9 mouse cellular contexts compared by ENCODE assay signal in the genomic region with DNA sequence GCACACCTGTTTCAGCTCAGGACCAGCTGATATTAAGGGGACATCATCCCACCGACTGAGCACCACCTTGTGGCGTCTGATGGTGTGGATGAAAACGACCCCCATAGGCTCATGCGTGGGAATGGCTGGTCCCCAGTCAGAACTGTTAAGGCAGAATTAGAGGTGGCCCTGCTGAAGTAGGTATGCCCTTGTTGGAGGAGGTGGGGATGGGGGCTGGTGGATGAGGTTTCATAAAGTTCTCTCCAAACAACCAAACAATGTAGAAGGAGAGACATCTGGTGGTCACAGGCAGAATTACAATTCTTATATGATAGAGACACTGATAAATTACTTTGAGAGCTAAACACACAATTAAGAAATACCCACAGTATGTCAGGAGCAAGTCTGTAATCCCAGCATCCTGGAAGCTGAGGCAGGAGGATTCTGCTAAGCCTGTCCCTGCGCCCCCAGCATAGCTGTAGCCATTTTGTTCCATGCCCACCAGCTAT. TPM values are rescaled to one million over a fixed set of nuclear protein-coding genes. Genes with fewer than 3 reads are reported as not detected.
DNase-seq lines count a peak whose midpoint lies in the region; ATAC-seq and TF ChIP-seq lines count a peak whose summit lies in the region.
"Had no signal": no experiment of that assay in that cellular context is flagged by ENCODE, and none has a peak within 500 bp of the region (broad histone marks: within the 10 kb centered on the region; RNA-seq: fewer than 3 reads in every experiment).

No protein-coding gene starts in this region.

- TF ChIP-seq POLR2A in CH12.LX (IDR thresholded peaks at IDR 0.05; ENCODE audit: low read depth, low read length), result no peak

- H3K4me2 ChIP-seq in CH12.LX (ENCODE audit: insufficient read depth, low read depth, poor library complexity, severe bottlenecking), result no peak overlapping the region
- H3K4me2 ChIP-seq in neural tube, embryonic 15.5 days, result peak overlapping the region; percentile 24

- no peak overlapping the region for H3K27ac ChIP-seq in CH12.LX (ENCODE audit: insufficient read depth, low read depth)
- H3K27ac ChIP-seq in neural tube, embryonic 15.5 days (replicated peaks), result no peak overlapping the region
- H3K27ac ChIP-seq: macrophage had no signal

- in situ Hi-C loops in CH12.LX (cut with MboI; ENCODE audit: low pct_ligation_motif_present, low pct_unique_long_range_greater_than_20kb, low sequenced_read_pairs), result no loop called here

- peaks cover 69 to 92% of the 10 kb centered on the region in 2 experiments for H3K36me3 ChIP-seq in CH12.LX (replicated peaks in 1 of 2; ENCODE audit: control insufficient read depth in 1 of 2, insufficient read depth in 1 of 2, low read length in 1 of 2)
- H3K36me3 ChIP-seq in neural tube, embryonic 15.5 days, result no peaks in the 10 kb centered on the region

- ATAC-seq in neural tube, embryonic 15.5 days (ENCODE audit: low FRiP score), result peak; percentile 78

- no peaks in the 10 kb centered on the region for H3K4me1 ChIP-seq in CH12.LX (ENCODE audit: control insufficient read depth in 1 of 2, insufficient read depth in 2 of 2)
- H3K4me1 ChIP-seq in neural tube, embryonic 15.5 days, result peaks cover 13% of the 10 kb centered on the region

- WGBS in neural tube, embryonic 15.5 days, result 66% methylated on average over 5 of the region's 5 CpGs

- TF ChIP-seq CTCF in CH12.LX (conservative IDR thresholded peaks at IDR 0.05 in 1 of 2, IDR thresholded peaks at IDR 0.05 in 1 of 2; ENCODE audit: low read depth in 2 of 2, low read length in 2 of 2), result peak; percentile 43 to 79; a peak in 3 of 4 replicates

- no peak overlapping the region for H3K4me3 ChIP-seq in CH12.LX (replicated peaks in 1 of 3; ENCODE audit: low read depth in 2 of 3, low read length in 2 of 3, poor library complexity in 1 of 3)
- H3K4me3 ChIP-seq in neural tube, embryonic 15.5 days (replicated peaks), result no peak overlapping the region

- no peak overlapping the region for H3K9ac ChIP-seq in CH12.LX (ENCODE audit: insufficient read depth, low read depth)
- no peak overlapping the region for H3K9ac ChIP-seq in neural tube, embryonic 15.5 days (replicated peaks)

- no peaks in the 10 kb centered on the region for H3K27me3 ChIP-seq in CH12.LX (replicated peaks)
- no peaks in the 10 kb centered on the region for H3K27me3 ChIP-seq in neural tube, embryonic 15.5 days (replicated peaks)

- TF ChIP-seq EP300 in CH12.LX (IDR thresholded peaks at IDR 0.05; ENCODE audit: low read length), result no peak

- peak; percentile 62 for DNase-seq in layer of hippocampus, adult 11-12 months (ENCODE audit: low spot score)
- no peak for DNase-seq in layer of hippocampus, postnatal 25 days (ENCODE audit: extremely low spot score in 1 of 2, low spot score in 1 of 2)
- DNase-seq in CH12.LX (ENCODE audit: extremely low read depth), result peak; percentile 47
- DNase-seq in c-Kit-positive CD71-positive TER-119-negative erythroid progenitor cells, embryonic 14.5 days (ENCODE audit: low read depth), result peak; percentile 60
- peak; percentile 10 to 26 for DNase-seq in heart, postnatal 36 days
- peak; percentile 35 to 47 for DNase-seq in left cerebral cortex, postnatal 25 days (ENCODE audit: low spot score in 2 of 2)
- DNase-seq in frontal cortex, postnatal 10 days (ENCODE audit: low spot score in 2 of 2), result no peak

- dilution Hi-C loops in CH12.LX (cut with MboI; ENCODE audit: extremely low pct_ligation_motif_present, extremely low pct_unique_long_range_greater_than_20kb, low sequenced_read_pairs), result no loop called here

- H3K79me2 ChIP-seq in CH12.LX (replicated peaks; ENCODE audit: control insufficient read depth, extremely low read depth, insufficient read depth, poor library complexity, severe bottlenecking), result no peaks in the 10 kb centered on the region

- H3K9me3 ChIP-seq in CH12.LX (replicated peaks; ENCODE audit: low read length), result no peaks in the 10 kb centered on the region
- H3K9me3 ChIP-seq in neural tube, embryonic 15.5 days (replicated peaks), result no peaks in the 10 kb centered on the region

- intact Hi-C loops in heart, postnatal 36 days (cut with DNase I), result loop anchor here (1.0 to 2.0 kb wide), 2 partner anchors 62 to 119 kb away; partner anchors contain the start of genes Socs4 and Wdhd1
- intact Hi-C loops in left cerebral cortex, postnatal 25 days (cut with DNase I), result no loop called here

- TF ChIP-seq RAD21 in CH12.LX (IDR thresholded peaks at IDR 0.05; ENCODE audit: low read depth, low read length), result peak; percentile 73

TF ChIP-seq in CH12.LX, 34 proteins besides CTCF, POLR2A, EP300 and RAD21:
- no peak for TF ChIP-seq POLR2AphosphoS2 (IDR thresholded peaks at IDR 0.05; ENCODE audit: low read depth, low read length)
- peak; percentile 75 for TF ChIP-seq SMC3 (IDR thresholded peaks at IDR 0.05; ENCODE audit: low read depth, low read length)

RNA-seq across cellular contexts. Expression of gene Dlgap5, which starts 22.0 kb away (rescaled TPM):
- under 1 TPM; 0.34 to 0.61 TPM for total RNA-seq in layer of hippocampus, postnatal 25 days (2021)
- total RNA-seq in CH12.LX (2012; rRNA removed), result 48.9 and 50.8 TPM in 2 replicates
- 53.5 and 59.9 TPM in 2 replicates for total RNA-seq in CH12.LX (2014; rRNA removed)
- 57.0 and 62.9 TPM in 2 replicates for polyA plus RNA-seq in CH12.LX (2012; ENCODE audit: insufficient read length, low read depth)
- total RNA-seq in heart, postnatal 36 days (2021), result under 1 TPM; 0.86 to 0.87 TPM
- total RNA-seq in left cerebral cortex, postnatal 25 days (2021), result under 1 TPM in 1 of 2 experiments, not detected in 1; 0.25 TPM
- polyA plus RNA-seq in neural tube, embryonic 15.5 days (2015; fragmentation: Nextera tagmentation; extraction: Ambion mirVana), result 4.4 and 15.3 TPM in 2 replicates

RNA-seq across cellular contexts. Expression of gene Lgals3, which starts 28.7 kb away (rescaled TPM):
- total RNA-seq in layer of hippocampus, postnatal 25 days (2021), result 1 to 10 TPM in 1 of 2 experiments, under 1 TPM in 1; 0.91 to 1.3 TPM
- 1.3 and 1.8 TPM in 2 replicates for total RNA-seq in CH12.LX (2012; rRNA removed)
- not detected in 2 replicates for total RNA-seq in CH12.LX (2014; rRNA removed)
- polyA plus RNA-seq in CH12.LX (2012; ENCODE audit: insufficient read length, low read depth), result 0.29 and 0.30 TPM in 2 replicates
- total RNA-seq in heart, postnatal 36 days (2021), result 1 to 10 TPM; 3.8 to 5.0 TPM
- 1 to 10 TPM in 1 of 2 experiments, not detected in 1; 2.4 TPM for total RNA-seq in left cerebral cortex, postnatal 25 days (2021)
- polyA plus RNA-seq in neural tube, embryonic 15.5 days (2015; fragmentation: Nextera tagmentation; extraction: Ambion mirVana), result 5.0 and 9.7 TPM in 2 replicates

RNA-seq across cellular contexts. Expression of gene Fbxo34, which starts 54.0 kb away (rescaled TPM):
- total RNA-seq in layer of hippocampus, postnatal 25 days (2021), result 10 to 100 TPM; 86.2 to 90.9 TPM
- total RNA-seq in CH12.LX (2012; rRNA removed), result 11.9 and 12.8 TPM in 2 replicates
- 11.1 and 11.6 TPM in 2 replicates for total RNA-seq in CH12.LX (2014; rRNA removed)
- polyA plus RNA-seq in CH12.LX (2012; ENCODE audit: insufficient read length, low read depth), result 24.7 and 25.9 TPM in 2 replicates
- total RNA-seq in heart, postnatal 36 days (2021), result 10 to 100 TPM; 11.4 to 14.0 TPM
- total RNA-seq in left cerebral cortex, postnatal 25 days (2021), result 100 to 1,000 TPM in 1 of 2 experiments, 10 to 100 TPM in 1; 97.0 to 104 TPM
- 30.9 and 32.3 TPM in 2 replicates for polyA plus RNA-seq in neural tube, embryonic 15.5 days (2015; fragmentation: Nextera tagmentation; extraction: Ambion mirVana)

Comparison
In these comparisons a context has a peak if more than half of its experiments do, and no peak if none do; other contexts are left out.
1. DNase-seq: peak in layer of hippocampus, adult 11-12 months (single experiment), CH12.LX (single experiment), c-Kit-positive CD71-positive TER-119-negative erythroid progenitor cells, embryonic 14.5 days (single experiment), heart, postnatal 36 days (2 of 2) and left cerebral cortex, postnatal 25 days (2 of 2); none in layer of hippocampus, postnatal 25 days (0 of 2) and frontal cortex, postnatal 10 days (0 of 2).
2. RNA of gene Dlgap5, which starts 22.0 kb away (total RNA-seq): 48.9 to 59.9 TPM in CH12.LX; 0.86 to 0.87 TPM in heart, postnatal 36 days, 0.34 to 0.61 TPM in layer of hippocampus, postnatal 25 days and 0.25 TPM in left cerebral cortex, postnatal 25 days; every median in the first group is over 10 times any median in the second.
3. RNA of gene Fbxo34, which starts 54.0 kb away (total RNA-seq): 97.0 to 104 TPM in left cerebral cortex, postnatal 25 days and 86.2 to 90.9 TPM in layer of hippocampus, postnatal 25 days; 11.4 to 14.0 TPM in heart, postnatal 36 days and 11.1 to 12.8 TPM in CH12.LX; every median in the first group is over 4 times any median in the second.